Mouse (Mus musculus): ENCODE measurements around the gene Shf.
A peak's percentile ranks its signal among the peaks of the same experiment; 100 is the strongest.

The Shf gene

DNA sequence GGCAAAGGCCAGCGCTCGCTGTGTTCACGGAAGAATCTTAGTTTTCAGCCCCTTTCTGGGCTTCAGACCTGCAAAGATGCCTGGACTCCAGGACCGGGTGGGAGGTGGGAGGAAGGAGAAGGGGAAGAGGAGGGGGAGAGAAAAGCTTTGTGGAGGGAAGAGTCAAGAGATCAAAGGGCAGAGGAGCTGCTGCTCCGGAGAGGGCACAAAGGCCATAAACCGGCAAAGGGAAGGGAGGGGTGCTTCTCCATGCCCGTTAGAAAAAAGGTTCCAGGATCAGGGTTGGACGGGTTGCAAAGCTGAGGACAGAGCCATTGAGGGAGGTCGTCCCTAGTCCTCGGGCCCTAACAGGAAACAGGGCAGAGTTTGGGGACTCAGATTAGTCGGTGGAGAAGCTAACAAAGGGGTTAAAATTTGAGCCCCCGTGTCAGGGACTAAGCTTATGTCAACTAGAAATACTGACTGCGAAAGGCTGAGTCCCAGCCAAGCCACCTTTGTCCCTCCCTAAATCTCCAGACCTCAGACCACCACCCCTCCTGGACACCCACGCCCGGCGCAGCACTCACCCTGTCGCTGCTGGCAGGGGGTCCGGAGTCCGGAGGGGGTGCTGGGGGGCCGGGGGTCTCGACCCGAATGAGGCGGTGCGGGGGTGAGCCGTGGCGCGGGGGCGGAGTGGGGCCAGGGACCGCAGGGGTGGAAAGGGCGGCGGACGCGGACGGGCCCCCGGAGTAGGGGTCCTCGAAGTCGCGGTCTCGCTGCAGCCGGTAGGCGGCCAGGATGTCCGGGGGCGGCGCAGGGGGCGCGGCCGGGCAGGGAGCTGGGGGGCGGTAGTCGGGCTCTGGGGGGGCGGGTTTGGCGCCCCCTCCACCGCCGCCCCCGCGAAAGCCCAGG, 636 bp downstream of the Shf start:
- peak in 1 of 2 experiments; percentile 66 for DNase-seq (ENCODE audit: low spot score in 2 of 2)

- no peak for DNase-seq (ENCODE audit: low spot score in 2 of 2)
Observed at GRCm38 (mm10) chr2:122367701-122368080, 1.3 kb downstream of the Shf start.

- peak in 1 of 2 experiments; percentile 45 for DNase-seq (ENCODE audit: low spot score in 2 of 2)
Observed at GRCm38 (mm10) chr2:122367181-122367580, 1.8 kb downstream of the Shf start.

DNA sequence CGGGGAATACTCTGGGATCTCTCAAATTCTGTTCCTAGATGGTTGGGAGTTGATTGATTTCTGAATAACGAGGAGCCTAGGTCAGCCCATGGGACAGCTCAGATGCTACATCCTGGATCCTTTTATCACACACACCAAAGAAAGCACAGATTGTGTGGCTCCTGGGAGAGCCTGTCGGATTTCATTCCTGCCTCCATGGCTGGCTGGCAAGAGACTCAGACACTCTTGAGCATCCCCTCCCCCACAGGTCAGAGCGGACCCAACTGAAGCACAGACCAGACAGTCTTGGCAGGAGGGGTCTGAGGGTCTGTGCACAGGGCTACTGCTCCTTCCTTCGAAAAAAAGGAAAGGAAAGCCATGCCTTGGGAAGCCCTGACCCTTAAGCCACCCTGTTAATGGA, 2.3 kb downstream of the Shf start:
- DNase-seq (ENCODE audit: low spot score in 2 of 2) = peak in 1 of 2 experiments; percentile 43

DNA sequence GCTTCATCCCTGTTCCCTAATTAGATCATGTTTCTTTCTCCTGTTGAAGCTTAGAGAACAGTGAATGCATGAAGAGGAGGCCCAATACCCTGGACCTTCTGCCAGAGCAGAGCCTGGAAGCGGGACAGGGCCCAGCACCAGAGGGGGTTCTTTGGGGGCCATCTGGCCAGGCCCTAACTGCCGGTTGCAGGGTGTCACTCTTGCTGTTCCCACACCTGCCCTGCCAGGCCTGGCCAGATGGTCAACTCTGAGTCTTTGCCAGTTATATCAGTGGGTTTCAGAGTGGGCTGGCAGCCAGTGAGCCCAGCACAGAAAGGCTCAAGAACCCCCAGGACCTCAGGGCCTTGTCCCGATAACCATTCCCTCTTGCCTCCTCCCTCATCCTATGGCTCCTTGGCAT, 2.9 kb downstream of the Shf start:
- peak in 1 of 2 experiments; percentile 47 for DNase-seq (ENCODE audit: low spot score in 2 of 2)

DNA sequence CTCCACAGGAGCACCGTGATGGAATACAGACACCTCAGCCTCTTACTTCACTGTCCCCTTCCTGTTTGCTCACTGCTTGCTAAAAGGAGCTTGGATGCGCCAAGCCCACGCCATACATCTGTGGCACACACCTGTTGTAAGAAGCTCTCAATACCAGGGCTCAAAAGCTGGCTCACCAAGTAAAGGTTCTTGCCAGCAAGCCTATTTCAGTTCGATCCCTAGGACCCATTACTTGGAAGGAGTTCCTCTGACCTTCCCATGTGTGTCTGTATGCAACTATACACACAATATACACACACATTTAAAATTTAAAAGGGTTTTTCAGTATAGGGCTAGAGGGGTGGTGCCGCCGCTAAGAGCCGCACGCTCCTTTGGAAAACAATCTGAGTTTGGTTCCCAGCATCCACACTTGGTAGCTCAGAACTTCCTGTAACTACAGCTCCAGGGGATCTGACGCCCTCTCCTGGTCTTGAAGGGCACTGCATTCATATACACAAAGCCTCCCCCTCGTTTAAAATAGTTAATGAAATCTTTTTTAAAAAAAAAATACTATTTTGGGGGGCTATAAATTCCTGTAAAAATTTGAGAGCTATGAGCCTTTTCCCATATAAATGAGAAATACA, 3.6 kb downstream of the Shf start:
- no peak for DNase-seq (ENCODE audit: low spot score in 2 of 2)

- DNase-seq (ENCODE audit: low spot score in 2 of 2) = no peak
Observed at GRCm38 (mm10) chr2:122364352-122364944, 4.5 kb downstream of the Shf start.

GRCm38 (mm10) chr2:122362622-122363523, 6.1 kb downstream of the Shf start:
- no peak for DNase-seq (ENCODE audit: low spot score in 2 of 2)

GRCm38 (mm10) chr2:122361868-122362621, 6.9 kb downstream of the Shf start:
- no peak for DNase-seq (ENCODE audit: low spot score in 2 of 2)

GRCm38 (mm10) chr2:122361181-122361580, 7.8 kb downstream of the Shf start:
- no peak for DNase-seq (ENCODE audit: low spot score in 2 of 2)

- DNase-seq (ENCODE audit: low spot score in 2 of 2) = no peak
Observed at GRCm38 (mm10) chr2:122360310-122360709, 8.7 kb downstream of the Shf start.

GRCm38 (mm10) chr2:122356187-122356586, 12.8 kb downstream of the Shf start:
- no peak for DNase-seq (ENCODE audit: low spot score in 2 of 2)

DNA sequence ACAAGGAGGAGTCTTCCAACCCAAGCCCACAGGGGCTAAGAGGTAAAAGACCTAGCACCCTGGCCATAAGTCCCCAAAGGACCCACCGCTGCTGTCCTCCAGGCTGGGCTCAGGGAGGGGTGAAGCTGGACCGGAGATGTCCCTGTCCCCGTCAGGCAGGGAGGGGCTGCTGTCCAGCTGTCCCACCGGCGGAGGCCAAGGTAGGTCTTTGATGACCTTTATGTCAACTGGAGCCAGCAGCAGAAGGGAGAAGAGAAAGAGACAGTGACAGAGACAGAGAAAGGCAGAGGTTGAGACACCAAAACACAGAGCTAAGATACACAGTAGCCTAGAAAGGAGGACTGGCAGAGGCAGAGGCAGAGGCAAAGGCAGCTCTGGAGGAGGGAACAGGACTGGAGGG, 13.6 kb downstream of the Shf start:
- no peak for DNase-seq (ENCODE audit: low spot score in 2 of 2)

GRCm38 (mm10) chr2:122354191-122354929, 14.6 kb downstream of the Shf start:
- no peak for DNase-seq (ENCODE audit: low spot score in 2 of 2)

- no peak for DNase-seq (ENCODE audit: low spot score in 2 of 2)
Observed at GRCm38 (mm10) chr2:122353765-122354164, 15.2 kb downstream of the Shf start.

- DNase-seq (ENCODE audit: low spot score in 2 of 2) = no peak
Observed at GRCm38 (mm10) chr2:122352992-122353391, 16.0 kb downstream of the Shf start.

GRCm38 (mm10) chr2:122351931-122352329, 17.0 kb downstream of the Shf start:
- DNase-seq (ENCODE audit: low spot score in 2 of 2) = no peak

DNA sequence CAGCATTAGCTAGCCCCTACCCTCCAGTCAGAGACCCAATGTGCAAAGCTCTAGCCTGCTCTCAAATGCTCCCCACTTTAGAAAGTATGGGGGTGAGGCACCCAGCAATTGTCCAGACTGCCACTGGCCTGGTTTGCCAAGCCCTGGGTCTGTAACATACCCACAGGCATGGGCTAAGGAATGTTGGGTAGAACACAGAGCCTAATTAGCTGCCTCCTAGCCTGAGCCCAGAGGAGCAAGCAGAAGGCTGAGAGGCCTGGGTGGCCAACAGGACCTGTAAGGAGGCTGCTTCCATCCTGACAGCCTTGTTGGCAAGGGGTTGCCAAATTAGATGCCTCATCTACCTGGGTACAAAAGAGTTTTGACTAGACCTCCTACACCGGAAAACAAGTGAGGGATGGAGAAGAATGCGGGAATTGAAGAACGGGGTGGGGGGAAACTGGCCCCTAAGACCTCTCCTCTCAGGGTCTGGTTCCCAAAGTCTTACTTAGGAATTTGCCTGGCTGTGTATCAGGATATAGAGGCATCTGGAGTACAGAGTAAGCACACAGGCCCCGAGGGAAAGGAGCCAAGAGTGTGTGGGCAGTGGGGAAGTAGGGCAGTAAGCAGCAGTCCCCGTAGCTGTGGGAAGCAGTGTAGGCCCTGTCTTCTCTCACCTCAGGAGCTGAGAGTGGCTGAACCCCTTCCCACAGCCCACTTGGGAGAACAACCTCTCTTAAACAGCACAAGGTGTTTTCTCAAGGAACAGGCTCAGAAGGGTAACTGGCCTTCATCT, 17.6 kb downstream of the Shf start:
- DNase-seq (ENCODE audit: low spot score in 2 of 2) = no peak

DNA sequence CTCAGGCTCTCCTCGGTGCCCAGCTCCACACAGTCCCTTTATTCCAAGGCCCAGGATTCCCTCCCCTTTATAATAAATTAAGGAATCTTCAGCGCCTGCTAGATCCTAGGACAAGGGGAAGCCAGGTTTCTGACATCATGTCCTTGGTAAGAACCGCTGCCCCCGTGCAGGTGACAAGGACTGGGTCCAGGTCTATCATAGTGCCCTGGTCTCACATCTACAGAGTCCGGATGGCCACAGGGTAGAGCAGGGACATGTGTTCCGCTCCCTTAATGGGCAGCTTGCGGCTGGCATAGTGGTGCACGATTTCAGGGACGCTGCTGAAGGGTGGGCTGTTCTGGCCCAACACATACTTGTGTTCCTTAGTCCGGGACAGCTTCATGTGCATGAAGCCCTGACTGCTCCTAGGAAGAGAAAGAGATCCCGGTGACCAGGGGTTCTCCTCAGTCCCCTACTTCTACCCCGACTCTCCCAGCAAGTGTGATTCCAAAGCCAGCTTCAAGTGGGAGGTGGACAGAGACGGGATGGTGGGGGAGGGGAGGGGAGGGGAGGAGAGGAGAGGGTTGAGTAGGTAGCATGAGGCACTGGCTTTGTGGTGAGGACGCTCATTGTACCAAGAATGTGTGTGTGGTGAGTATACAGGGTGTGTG, 19.7 kb downstream of the Shf start:
- DNase-seq (ENCODE audit: low spot score in 2 of 2) = no peak

Data from urinary bladder, postnatal 4 days (tissue).